Mouse (Mus musculus) lung, postnatal 14 days (tissue): ENCODE measurements at regions not wholly inside any gene's neighbourhood (a gene's known extent, or its start where the extent isn't known, plus 50 kb on each side); places are given as distances from the start of the nearest gene placed in this dataset.
"Not testable (repeated sequence)": the region's sequence is repeated elsewhere in the genome, so short reads cannot be mapped to it uniquely, and the experiment has no call there.

Source experiments
- DNase-seq: peaks from one replicate; pipeline ENCODE4 v3.0.0; 2021

DNA sequence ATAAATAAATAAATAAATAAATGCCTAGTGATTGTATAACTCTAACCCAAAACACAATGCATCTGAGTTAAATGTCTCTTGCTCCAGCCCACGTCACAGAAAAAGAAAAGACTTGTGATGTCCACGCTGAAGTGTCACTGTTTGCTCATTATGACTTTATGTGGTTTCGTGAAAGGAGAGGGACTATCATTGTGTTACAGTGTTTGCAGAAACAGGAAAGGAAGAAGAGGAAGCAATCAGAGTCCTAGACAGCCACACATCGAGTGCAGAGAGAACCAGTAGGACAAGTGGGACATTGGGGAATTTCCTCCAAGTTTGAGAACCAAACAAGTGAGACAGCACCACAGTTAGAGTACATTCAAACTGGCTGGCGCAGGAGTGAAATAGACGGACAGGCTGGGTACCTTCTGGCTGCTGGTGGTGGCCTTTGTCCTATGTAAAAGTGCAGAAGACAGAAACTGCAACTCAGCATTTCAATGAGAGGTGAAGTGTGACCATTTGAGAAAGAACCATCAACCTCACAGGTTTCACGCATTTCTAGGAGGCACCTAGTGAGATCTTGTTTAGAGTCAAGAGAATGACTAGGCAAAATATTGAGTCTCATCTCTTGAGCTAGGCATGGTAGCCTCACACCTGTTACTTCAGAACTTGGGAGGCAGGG is 59.6 kb downstream of the Fasl start:
- DNase-seq, result no peak

DNA sequence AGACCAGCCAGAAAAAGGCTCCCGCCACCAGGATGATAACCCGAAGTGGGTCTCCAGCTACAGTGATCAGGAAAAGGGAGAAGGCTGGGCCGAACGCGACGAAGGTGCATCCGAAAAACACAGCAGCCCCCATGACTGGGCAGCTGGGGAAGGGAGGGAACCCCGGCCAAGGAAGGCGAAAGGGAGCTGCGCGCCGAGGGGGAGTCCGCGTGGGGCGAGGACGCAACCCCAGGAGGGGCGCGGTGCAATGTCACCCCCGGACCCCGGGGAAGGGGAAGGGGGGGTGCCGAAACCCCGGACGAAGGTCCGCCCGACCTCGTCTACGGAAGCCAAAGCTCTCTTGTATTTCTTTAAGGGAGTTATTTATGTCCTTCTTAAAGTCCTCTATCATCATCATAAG is 60.9 kb downstream of the Fasl start:
- not testable (repeated sequence) for DNase-seq

DNA sequence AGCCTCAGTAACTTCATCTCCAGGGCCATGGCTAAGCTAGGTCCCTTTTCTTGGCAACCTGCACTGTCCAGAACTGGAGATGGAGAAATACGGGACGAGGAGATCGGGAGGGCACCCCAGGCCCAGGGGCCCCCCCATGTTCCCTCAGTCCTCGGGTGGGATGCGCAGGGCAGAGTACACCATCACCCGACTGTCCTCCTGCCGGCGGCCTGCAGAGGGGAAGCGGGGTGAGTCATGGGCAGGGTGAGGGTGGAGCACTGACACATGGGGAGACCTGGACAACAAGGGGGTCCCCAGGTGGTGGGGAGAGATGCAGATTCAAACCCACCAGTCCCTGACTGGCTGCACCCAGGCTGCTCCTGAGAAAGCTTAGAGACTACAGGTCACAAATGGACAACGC is 62.2 kb downstream of the Fasl start:
- DNase-seq, result not testable (repeated sequence)

DNA sequence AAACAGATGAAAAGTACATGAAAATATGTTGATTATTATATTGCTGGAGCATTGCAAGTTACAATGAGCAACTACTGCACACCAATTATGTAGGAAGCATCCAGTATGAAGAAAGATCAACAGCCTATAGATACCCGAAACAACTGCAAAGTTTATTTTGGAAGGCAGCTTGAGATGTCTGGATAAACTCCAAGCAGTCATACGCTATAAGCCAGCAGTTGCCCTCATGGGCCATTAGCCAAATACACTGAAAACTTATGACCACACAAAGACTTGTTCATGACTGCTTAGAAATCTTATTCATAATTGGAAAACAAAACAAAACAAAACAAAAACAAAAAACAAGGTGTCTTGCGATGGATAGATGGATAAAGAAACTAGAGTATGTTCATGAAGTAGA is 68.4 kb downstream of the Fasl start:
- DNase-seq, result no peak

DNA sequence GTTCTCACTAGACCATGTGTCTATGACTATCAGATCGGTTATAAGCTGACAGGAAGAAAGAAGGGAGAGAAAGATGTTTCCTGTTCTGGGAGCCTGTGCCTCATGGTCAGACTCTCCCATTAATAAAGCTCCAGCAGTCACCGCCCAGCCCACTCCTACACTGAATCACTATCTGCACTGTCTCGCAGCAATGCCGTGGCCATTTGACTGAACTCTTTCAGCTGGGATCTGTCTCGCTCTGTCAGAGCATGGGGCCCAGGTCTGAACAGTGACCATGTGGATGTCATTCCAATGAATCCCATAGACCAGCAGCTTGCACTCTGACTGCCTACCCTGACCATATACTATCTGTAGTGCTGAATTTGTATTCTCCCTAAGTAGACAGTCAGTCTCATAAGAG is 70.0 kb downstream of the Fasl start:
- DNase-seq, result no peak

DNA sequence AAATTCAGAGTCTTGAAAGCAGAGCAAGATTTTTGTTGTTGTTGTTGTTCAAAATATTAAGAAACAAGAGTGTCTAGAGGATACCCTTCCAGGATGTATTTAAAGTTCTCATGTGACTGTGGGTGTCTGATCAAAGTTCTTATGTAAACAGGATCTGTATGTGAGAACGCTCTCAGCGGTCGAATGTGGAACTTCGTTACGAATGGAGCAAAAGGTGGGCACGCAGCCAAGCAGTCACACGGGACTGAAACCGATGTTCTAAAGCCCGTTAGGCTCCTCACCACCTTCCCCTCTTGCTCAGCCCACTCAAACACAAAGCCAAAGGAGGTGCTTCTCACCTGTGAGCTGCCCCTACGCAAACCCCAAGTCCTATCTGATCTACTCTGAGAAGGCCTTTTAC is 75.4 kb downstream of the Fasl start:
- peak; percentile 85 for DNase-seq

DNA sequence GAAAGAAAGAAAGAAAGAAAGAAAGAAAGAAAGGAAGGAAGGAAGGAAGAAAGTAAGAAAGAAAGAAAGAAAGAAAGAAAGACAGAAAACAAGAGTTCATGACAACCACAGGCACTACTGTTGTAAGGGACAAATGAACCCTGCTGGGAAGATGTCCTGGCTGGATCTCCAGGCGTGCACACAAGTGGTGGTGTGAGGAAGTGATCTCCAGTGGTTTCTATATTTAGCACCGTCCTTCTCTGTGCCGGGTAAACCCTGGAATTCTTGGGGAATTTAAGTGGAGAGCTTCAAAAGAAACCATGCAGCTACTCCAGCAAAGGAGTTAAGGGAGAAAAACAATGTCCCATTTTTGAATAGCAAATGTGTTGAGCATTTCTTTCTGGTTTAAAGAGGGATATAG is 76.0 kb downstream of the Fasl start:
- no peak for DNase-seq

DNA sequence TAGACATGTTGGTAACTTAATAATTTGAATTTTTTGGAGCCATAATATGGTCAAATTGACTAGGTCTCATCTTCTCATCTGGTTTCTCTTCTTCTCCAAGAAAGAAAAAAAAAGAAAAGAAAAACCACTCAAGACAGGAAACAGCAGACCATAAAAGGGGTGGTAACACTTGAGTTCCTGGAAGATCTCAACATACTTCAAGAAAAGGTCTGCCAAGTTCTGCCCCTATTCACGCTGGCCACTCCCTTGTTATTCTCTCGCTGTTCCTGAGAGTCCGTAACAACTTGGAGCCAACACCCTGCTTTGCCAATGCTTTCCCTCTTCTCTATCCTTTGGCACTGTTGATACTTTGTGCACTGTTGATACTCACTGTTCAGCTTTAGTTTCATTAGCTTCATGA is 81.2 kb downstream of the Fasl start:
- peak; percentile 28 for DNase-seq

DNA sequence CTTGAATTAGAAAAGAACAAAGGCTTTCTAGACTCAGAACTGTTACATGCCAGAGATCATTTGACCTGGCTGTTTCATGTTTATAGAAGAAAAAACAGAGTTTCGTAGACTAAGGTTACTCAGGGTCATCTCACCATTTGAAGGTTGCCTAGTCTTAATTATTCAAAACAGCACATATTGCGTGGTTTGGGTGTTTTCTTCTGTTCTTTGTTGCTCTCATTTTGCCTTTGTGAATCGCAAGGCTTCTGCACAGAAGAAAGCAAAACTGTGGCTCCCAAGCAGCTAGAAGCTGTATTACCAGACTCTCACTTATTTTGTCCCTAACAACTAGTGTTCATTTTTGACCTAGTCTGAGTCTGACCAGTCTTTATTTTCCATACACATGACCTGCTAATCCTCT is 83.3 kb downstream of the Fasl start:
- DNase-seq, result no peak

DNA sequence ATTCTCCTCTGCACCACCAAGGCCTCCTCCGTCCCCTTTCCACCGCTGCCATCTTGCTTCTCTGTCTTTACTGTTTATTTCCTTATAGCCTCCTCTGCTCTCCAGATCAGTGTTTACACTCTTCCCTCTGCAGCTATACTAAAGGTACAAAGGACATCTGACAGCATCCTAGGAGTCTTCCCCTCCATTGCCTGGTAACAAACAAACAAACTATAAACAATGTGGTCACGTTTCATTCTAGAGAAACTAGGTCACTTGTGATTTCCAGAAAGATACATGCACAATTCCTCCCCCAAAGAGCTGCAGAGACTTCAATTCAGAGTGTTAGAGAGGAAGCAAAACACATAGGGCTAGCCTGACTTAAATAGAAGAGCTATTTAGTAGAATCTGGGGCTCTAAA is 83.8 kb downstream of the Fasl start:
- no peak for DNase-seq

DNA sequence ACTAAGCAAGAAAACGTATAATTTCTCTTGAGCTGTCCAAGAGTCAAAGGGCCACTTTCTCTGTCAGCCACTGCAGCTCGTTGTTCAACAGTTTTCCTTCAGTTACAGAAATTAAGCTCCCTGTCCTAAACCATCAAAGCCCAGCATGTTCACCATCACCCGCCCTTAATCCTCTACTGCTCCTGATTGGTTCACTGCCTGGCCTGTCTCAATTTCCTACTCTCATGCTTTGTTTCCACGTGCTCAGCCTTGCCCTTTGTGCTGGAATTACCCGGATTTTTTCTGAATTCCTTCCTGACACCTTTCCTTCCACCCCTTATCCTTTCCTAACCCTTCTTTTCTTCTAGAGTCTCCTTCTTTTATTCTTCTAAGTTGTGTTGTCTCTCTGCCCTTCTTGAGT is 92.4 kb downstream of the Fasl start:
- no peak for DNase-seq

DNA sequence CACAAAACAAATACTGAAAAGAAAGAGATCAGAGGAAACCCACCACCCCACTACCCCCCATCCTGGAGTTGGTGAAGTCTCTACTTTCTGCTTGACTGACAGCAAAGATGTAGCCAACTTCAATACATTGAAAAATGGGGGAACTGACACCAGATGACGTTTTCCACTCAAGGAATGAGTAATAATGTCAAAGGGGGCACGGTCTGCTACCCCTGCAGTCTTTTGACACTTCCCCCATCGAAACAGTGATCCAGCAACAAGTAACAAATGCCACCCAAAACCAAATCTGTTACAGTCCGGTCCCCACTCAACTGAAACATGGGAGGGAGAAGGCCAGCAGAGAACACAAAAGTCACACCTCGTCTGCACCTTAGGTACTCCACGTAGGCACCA is 94.5 kb downstream of the Fasl start:
- DNase-seq, result no peak

DNA sequence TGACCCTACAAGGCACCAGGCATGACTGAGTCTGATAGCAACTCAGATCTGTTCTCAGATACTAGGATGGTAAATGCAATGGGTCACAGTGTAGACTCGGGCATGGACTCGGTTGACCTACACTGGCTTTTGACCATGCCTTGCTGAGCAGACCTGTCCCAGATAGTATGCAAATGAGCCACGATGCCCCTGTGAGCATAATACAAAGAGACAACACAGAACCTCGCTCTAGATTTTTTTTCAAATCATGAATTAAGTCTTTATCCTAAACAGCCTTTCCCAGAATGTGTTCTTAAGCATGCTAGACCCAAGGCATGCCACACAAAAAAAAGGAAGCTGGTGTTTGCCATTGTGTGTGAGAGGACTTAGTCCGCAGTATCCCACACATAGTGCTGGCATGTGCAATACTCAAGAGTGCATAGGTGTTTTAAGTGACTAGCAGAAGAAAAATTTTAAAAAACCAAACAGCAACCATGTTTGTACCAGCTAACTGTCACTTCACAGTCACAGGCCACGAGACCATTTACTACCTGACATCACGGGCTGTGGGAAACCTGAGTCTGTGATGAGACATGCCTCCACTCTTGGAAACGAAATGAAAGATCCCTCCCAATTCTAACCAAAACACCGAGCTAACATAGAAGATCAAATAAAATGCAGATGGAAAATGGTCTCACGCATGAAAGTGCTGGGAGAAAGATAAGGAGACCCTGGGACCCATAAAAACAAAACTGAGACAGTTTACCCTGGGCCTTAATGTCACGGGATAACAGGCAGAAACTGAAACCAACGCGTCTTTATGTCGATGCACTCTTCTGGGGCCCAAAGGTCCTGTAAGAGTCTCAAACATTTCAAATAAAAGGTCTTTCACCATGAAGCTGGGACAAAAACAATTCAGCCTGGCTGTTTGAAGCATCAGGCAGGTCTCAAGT is 95.2 kb downstream of the Fasl start:
- no peak for DNase-seq

DNA sequence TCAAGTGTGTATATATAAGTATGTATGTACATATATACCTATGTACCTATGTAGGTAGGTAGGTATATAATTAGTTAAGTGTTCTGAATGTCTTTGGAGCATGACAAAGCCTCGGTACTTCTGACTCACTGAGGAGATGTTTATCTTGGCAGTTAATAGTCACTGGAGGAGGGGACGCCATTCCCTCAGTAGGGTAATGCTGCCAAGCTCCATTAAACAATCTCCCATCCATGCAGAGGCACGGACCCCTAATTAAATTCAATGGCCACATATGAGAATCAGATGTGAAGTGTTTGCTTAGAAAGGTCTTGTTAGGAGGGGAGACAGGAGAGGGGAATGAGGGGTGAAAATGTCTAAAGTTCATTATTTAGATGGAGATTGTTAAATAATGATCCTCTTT is 99.3 kb downstream of the Fasl start:
- DNase-seq, result no peak

DNA sequence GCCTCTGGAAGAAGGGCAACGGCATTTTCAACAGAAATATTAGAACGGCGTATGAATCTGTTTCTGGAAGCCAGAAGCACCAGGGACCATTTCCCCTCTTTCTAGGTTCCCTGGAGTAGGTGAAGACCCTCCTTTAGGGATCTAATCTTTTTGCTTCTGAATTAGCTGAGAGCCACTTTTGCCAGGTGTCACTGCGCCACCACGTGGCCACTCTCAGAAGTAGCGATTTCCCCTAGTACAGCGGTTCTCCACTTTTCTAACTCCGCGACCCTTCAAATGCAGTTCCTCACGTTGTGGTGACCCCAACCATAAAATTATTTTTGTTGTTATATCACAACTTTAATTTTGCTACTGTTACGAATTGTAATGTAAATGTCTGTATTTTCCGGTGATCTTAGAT is 100.7 kb downstream of the Fasl start:
- DNase-seq, result peak; percentile 69

DNA sequence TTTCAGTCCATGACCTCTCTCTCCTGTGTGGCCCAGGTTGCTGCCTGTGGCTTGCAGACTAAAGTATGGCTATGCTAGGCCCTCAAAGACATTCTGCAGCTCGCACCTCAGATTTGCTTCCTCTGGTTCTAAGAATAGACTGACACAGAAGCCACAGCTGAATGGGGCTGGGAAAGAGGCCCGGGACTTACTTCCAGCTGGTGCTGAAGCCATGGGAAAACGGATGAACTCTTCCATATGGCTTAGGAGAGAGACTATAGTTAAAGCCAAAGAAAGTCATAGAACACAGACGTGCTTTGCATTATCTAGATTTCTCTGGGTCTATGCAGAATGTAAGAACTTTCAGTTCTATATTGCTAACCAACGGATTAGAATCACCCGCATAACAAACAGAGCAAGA is 107.7 kb downstream of the Fasl start:
- DNase-seq, result no peak

DNA sequence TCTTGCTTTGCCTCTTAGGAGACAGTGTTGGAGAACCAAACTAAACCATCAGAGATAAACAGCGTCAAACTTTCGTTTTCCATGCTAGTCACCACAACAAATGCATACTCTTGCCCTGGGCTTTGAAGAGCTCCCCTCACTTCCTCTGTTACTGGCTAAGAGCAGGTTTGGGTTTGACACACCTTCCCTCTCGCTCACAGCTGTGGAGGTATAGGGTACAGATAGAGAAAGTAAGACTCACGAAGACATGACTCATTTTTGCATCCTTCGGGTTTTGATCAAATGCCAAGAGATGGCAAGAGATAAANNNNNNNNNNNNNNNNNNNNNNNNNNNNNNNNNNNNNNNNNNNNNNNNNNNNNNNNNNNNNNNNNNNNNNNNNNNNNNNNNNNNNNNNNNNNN is 117.4 kb downstream of the Fasl start:
- DNase-seq, result no peak

DNA sequence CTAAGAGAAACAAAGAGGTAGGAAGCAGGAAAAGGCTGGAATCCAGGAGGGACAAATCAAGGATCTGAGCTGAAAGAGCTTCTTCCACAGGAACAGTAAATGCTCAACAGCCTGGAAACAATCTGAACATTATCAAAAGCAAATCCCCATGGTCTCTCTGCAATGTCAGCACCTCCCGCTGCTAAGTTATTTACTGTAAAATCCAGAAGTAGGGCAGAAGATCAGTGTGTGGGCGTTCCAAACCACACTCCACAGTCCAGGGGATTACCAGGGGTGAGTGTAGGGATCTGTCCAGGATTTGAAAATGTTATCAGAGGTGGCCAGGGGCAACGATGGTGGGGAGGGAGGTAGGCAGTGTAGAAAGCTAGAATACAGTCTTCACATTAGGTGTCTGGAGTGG is 124.0 kb downstream of the Fasl start:
- no peak for DNase-seq

DNA sequence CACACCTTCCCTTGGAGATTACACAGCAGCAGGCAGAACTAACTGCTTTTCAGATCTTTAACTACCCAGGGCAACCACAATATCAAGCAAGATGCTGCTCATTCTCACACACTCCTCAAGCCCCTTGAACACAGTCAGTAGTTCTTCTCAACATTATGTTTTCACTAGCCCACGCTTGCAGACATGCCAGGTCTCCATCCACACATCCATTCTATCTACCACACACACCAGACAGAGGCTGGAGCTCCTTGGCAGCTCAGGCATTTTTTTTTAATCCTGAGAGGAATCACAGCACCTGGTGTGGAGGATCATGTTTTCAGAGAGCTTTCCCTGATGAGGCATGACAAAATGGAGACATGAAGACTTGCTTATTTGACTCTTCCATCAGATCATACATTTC is 124.9 kb downstream of the Fasl start:
- DNase-seq, result no peak

DNA sequence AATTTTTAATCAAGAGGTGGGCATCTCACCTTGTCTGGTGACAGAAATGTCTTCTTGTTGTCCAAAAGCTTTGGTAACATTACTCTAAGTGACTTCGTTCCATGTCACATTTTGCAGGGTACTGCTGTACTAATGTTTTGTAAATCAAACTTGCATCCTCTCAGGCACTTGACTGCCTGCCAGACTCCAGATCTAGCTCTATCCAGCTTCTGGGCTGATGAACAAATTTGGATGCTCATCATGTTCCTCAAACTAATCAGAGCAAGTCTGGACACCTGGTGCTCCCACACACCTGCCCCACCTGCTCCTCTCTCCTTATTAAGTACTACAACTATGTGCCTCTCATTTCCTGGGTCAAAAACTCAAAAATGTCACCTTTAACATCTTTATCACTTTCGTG is 126.1 kb downstream of the Fasl start:
- DNase-seq, result no peak

DNA sequence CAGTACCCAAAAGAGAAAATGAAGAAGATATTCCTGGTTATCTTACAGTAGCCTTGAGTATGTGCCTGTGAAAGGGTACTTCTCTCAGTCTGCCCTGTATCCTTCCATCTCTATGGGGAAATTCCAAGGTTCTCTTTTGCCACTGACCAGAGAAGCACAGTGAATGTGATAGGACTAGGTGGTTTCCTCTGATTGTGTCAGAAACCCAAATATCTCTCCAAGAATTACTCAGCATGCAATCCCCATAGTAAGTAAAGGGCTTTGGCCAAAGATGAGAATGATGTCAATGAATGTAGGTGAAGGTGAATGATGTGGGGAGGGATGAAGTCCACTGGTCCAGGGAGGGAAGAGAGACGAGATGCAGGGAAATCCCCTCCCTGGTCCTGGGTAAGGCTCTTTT is 130.8 kb downstream of the Fasl start:
- no peak for DNase-seq

DNA sequence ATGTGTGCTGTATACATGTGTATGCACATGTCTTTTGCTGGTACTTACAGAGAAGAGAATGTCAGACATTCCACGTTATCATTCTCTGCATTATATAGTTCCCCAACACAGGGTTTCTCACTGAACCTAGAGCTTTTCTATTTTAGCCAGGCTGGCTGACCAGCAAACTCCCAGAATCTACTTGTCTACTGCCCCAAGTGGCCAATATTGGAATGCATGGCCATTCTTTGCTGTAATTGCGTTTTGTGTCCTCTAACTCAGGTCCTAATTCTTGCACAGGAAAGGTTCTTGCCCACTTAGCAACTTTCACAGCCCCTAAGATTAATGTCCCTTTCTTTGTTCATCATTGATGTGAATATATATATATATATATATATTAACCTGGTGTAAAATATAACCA is 138.9 kb downstream of the Fasl start:
- no peak for DNase-seq

DNA sequence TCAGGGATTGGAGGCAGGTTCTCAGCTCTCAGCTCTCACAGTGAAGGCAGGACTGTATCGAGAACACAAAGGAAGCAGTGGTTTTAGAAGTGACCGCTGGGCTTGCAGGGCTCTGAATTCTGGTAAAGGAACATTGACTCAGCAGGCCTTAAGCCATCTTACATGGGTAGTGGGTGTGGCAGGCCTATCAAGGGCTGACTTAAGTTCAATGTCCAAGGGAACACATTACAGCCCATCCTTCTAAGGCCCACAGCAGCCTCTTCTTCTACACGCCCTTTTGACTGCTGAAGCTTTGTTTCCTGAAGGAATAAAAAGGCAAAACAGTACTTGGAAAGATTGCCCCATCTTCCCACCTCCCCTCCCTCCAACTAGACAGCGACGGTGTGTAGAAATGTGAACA is 137.6 kb downstream of the Tnfsf18 start:
- no peak for DNase-seq

DNA sequence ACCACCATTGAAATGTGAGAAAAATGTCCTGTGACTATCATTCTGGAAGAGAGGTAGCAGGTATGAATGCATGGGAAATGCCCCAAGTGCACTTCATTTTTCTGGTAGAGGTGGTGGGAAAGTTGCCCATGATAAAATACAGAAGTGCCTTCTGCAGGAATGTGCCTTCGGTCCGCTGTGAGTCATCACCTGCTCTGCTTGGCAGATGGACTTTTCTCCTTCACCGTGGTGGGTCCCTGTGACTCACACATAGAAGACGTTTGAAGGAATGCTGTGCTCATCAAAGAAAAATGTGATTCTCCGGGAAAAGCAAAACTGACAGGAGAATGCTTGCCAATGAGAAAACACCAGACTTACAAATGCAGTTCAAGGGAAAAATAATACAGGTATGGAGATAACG is 126.8 kb downstream of the Tnfsf18 start:
- DNase-seq, result no peak

DNA sequence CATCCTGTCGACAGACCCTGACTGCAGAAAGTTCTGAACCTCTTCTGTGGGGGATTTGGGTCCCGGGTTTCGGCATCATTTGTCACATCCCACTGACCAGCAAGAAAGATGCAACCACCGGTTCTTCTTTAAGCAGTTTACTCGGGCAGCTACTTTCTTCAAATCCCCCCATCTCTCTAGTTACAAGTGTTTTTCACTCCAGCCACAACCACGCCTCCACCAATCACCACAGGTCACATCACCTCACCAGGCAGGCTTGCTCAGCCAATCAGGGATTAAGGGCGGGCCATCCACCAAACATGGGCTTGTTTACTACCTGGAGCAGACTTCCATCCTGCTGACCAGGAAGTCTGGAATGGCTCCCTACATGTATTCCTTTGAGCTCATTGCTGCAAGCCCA is 119.6 kb downstream of the Tnfsf18 start:
- not testable (repeated sequence) for DNase-seq
